ENCODE assay signal across 32 mouse cellular contexts in genomic region chr7:76921671-76922070, GRCm38 (mm10).
"Had no signal": no experiment of that assay in that cellular context is flagged by ENCODE, and none has a peak within 500 bp of the region (broad histone marks: within the 10 kb centered on the region; RNA-seq: fewer than 3 reads in every experiment).

No protein-coding gene starts in this region.

- H3K4me3 ChIP-seq: heart, embryonic 13.5 days; heart, embryonic 15.5 days; hindbrain, embryonic 10.5 days; hindbrain, embryonic 12.5 days; hindbrain, embryonic 13.5 days; hindbrain, embryonic 15.5 days; intestine, embryonic 15.5 days; kidney, embryonic 15.5 days; layer of hippocampus, adult 2 months; left cerebral cortex, adult 2 months had no signal

- H3K9me3 ChIP-seq: heart, embryonic 13.5 days; heart, embryonic 15.5 days; hindbrain, embryonic 10.5 days; hindbrain, embryonic 12.5 days; hindbrain, embryonic 13.5 days; hindbrain, embryonic 15.5 days; intestine, embryonic 15.5 days; kidney, embryonic 15.5 days had no signal

- H3K36me3 ChIP-seq: heart, embryonic 13.5 days; heart, embryonic 15.5 days; hindbrain, embryonic 10.5 days; hindbrain, embryonic 12.5 days; hindbrain, embryonic 13.5 days; hindbrain, embryonic 15.5 days; intestine, embryonic 15.5 days; kidney, embryonic 15.5 days had no signal

- H3K27ac ChIP-seq: heart, embryonic 13.5 days; heart, embryonic 15.5 days; hindbrain, embryonic 10.5 days; hindbrain, embryonic 12.5 days; hindbrain, embryonic 13.5 days; hindbrain, embryonic 14.5 days; hindbrain, embryonic 15.5 days; hindbrain, postnatal 0 days; intestine, embryonic 15.5 days; kidney, embryonic 15.5 days; kidney, postnatal 0 days; layer of hippocampus, adult 2 months; left cerebral cortex, adult 2 months had no signal

- H3K4me1 ChIP-seq: heart, embryonic 13.5 days; heart, embryonic 15.5 days; hindbrain, embryonic 12.5 days; hindbrain, embryonic 13.5 days; hindbrain, embryonic 15.5 days; intestine, embryonic 15.5 days; kidney, embryonic 15.5 days had no signal

- DNase-seq: heart, postnatal 10 days; heart, postnatal 14 days; heart, postnatal 36 days; heart, postnatal 4 days; kidney, adult 11 months; kidney, adult 18-20 months; kidney, adult 2 months; kidney, adult 8-10 months; kidney, adult 9 months; kidney, postnatal 10 days; kidney, postnatal 14 days; kidney, postnatal 25 days; kidney, postnatal 36 days; kidney, postnatal 4 days; layer of hippocampus, adult 9-11 months; layer of hippocampus, postnatal 36 days had no signal

- ATAC-seq: hindbrain, embryonic 16.5 days; hindbrain, postnatal 0 days; inflammation-experienced regulatory T-cells, adult 6 months; intestine, embryonic 15.5 days; intestine, embryonic 16.5 days had no signal

- H3K27me3 ChIP-seq: heart, embryonic 13.5 days; heart, embryonic 15.5 days; hindbrain, embryonic 12.5 days; hindbrain, embryonic 13.5 days; hindbrain, embryonic 15.5 days; intestine, embryonic 15.5 days; kidney, embryonic 15.5 days had no signal

- H3K9ac ChIP-seq: heart, embryonic 13.5 days; heart, embryonic 15.5 days; hindbrain, embryonic 12.5 days; hindbrain, embryonic 13.5 days; hindbrain, embryonic 14.5 days; hindbrain, embryonic 15.5 days; intestine, embryonic 15.5 days; kidney, embryonic 15.5 days had no signal

- H3K4me2 ChIP-seq: heart, embryonic 13.5 days; heart, embryonic 15.5 days; hindbrain, embryonic 12.5 days; hindbrain, embryonic 13.5 days; hindbrain, embryonic 14.5 days; hindbrain, embryonic 15.5 days; intestine, embryonic 15.5 days; kidney, embryonic 15.5 days had no signal
